Mouse (Mus musculus) G1E (cell line): ENCODE data around the gene Gpr85. TPM values are rescaled to one million over a fixed set of nuclear protein-coding genes. Genes with fewer than 3 reads are reported as not detected.

Experiments used
- ATAC-seq: 2 replicates; pipeline ENCODE4 v1.8.0; 2016; ENCODE audit warnings: mild to moderate bottlenecking; ENCODE audit not compliant: insufficient number of reproducible peaks, poor library complexity, low FRiP score, severe bottlenecking; ENCODE audit errors: extremely low read depth
- DNase-seq: peaks from one replicate; pipeline ENCODE4 v3.0.0; 2012; ENCODE audit warnings: low spot score
- H3K27me3 ChIP-seq: 2 replicates; pipeline ENCODE4 v1.6.1; 2012; ENCODE audit warnings: mild to moderate bottlenecking, low read length, inconsistent platforms; ENCODE audit not compliant: insufficient read depth
- H3K36me3 ChIP-seq: replicated peaks from 2 replicates; pipeline ENCODE3; 2012; ENCODE audit warnings: mild to moderate bottlenecking, inconsistent platforms
- H3K4me1 ChIP-seq: 2 replicates; pipeline ENCODE4 v1.6.1; 2012; ENCODE audit warnings: low read depth, low read length, inconsistent platforms, mixed read lengths; ENCODE audit not compliant: insufficient read depth
- H3K4me3 ChIP-seq: 2 replicates; pipeline ENCODE4 v1.5.1; 2012; ENCODE audit warnings: low read depth, mild to moderate bottlenecking, inconsistent platforms, low read length, moderate library complexity, mixed read lengths
- H3K9me3 ChIP-seq: replicated peaks from 2 replicates; pipeline ENCODE4 v1.6.1; 2012; ENCODE audit warnings: inconsistent platforms
- CTCF ChIP-seq: IDR thresholded peaks from 2 replicates; pipeline ENCODE4 v1.5.1; 2012; ENCODE audit warnings: low read depth, low read length, inconsistent platforms, mixed read lengths
- GATA1 ChIP-seq: IDR thresholded peaks from 2 replicates; pipeline ENCODE4 v1.6.1; 2012; ENCODE audit warnings: borderline replicate concordance, low read length, inconsistent platforms, mixed read lengths
- GATA2 ChIP-seq: IDR thresholded peaks from 2 replicates; pipeline ENCODE4 v1.6.1; 2012; ENCODE audit warnings: low read depth, low read length, inconsistent platforms, borderline replicate concordance
- POLR2AphosphoS5 ChIP-seq: IDR thresholded peaks from 2 replicates; pipeline ENCODE4 v1.6.1; 2012; ENCODE audit warnings: low read depth, low read length, inconsistent platforms; ENCODE audit not compliant: insufficient replicate concordance
- TAL1 ChIP-seq: conservative IDR thresholded peaks from 2 replicates; pipeline ENCODE4 v1.6.1; 2012; ENCODE audit warnings: low read depth, low read length, inconsistent platforms, mixed read lengths
- polyA plus RNA-seq: library from polyadenylated mRNA; stranded (reverse); fragments of >175 nt; gene quantifications from 2 replicates; pipeline ENCODE4 v1.2.3, GENCODE M21; 2012
- total RNA-seq, 2 experiments: library from RNA; stranded (forward) in 1 of 2; stranded (reverse) in 1 of 2; fragments of 200-1000 nt in 1 of 2; fragments of >200 nt in 1 of 2; fragmentation: Nextera tagmentation in 1 of 2; gene quantifications; 2 replicates each; pipeline ENCODE4 v1.2.3; 2014 to 2017

Gene Gpr85
- not detected in 2 replicates for total RNA-seq (2014; fragmentation: Nextera tagmentation)
- 0.12 and 0.27 TPM in 2 replicates for total RNA-seq (2017)
- not detected in 2 replicates for polyA plus RNA-seq

DNA sequence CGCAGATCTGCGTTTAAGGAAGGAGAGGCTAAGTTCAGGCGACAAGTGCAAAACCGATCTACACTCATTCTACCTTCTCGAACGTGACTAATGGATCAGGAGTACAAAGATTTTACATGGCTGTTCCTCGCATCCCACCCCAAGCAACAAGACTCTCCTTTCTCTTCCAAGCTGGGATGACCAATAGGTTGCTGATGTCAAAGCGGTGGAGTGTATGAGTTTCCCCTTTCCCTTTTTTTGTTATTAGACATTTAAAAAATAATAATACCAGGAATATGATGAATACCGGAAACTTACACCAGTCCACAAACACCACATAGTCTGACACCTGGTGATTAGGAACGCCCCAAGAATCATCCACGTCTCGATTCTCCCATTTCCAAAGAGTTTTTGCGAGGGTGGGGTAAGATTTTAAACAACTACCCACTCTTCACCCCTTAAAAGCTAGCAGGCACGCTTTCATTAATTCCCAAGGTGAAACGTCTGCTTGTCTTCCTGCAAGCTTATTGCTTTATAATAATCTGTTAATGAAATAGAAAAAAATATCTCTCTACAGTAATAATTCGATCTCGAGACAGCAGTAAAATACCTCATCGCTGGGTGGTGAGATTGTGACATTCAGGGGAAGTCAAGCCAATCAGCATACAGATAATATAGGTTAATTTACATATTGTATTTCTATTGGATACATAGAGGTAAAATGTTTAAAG lies at the start of gene Gpr85:
Gene Gpr85 (minus strand): TSS at position 598 of the 710 bp plus-strand sequence.
- Histone ChIP-seq H3K4me1 (no peaks in the 10 kb centered on the region), H3K9me3 (no peaks in the 10 kb centered on the region), H3K27me3 (peaks cover 11% of the 10 kb centered on the region; the same call in 1 of the 2 replicates), H3K4me3 (no peak within 1 kb of the TSS), H3K36me3 (no peaks in the 10 kb centered on the region)
- DNase-seq (no peak), ATAC-seq (peak; percentile 60)
- no peak for TF ChIP-seq POLR2AphosphoS5
- no peak for TF ChIP-seq GATA1
- no peak for TF ChIP-seq CTCF
- no peak for TF ChIP-seq TAL1
- TF ChIP-seq GATA2, result no peak

- DNase-seq, result no peak
- Histone ChIP-seq H3K4me3 (no peak overlapping the region), H3K27me3 (no peaks in the 10 kb centered on the region), H3K9me3 (no peaks in the 10 kb centered on the region), H3K4me1 (no peaks in the 10 kb centered on the region), H3K36me3 (no peaks in the 10 kb centered on the region)
- TF ChIP-seq GATA1, result no peak
- no peak for TF ChIP-seq GATA2
- no peak for TF ChIP-seq CTCF
- no peak for TF ChIP-seq POLR2AphosphoS5
- TF ChIP-seq TAL1, result no peak
- no peak for ATAC-seq
Measured at GRCm38 (mm10) chr6:13884877-13885592, 45.3 kb upstream of the Gpr85 start.

GRCm38 (mm10) chr6:13882919-13883318 lies 43.2 kb upstream of the Gpr85 start:
- no peak for ATAC-seq
- H3K27me3 ChIP-seq, result no peaks in the 10 kb centered on the region
- no peak for DNase-seq

GRCm38 (mm10) chr6:13873959-13874358 lies 34.2 kb upstream of the Gpr85 start:
- no peak for TF ChIP-seq POLR2AphosphoS5
- no peak for TF ChIP-seq GATA2
- no peak for TF ChIP-seq CTCF
- TF ChIP-seq TAL1, result no peak
- TF ChIP-seq GATA1, result no peak
- H3K27me3 ChIP-seq, result no peaks in the 10 kb centered on the region
- no peaks in the 10 kb centered on the region for H3K9me3 ChIP-seq
- DNase-seq (no peak), ATAC-seq (no peak)
- no peak overlapping the region for H3K4me3 ChIP-seq
- peaks cover 7% of the 10 kb centered on the region for H3K36me3 ChIP-seq
- peaks cover 11% of the 10 kb centered on the region for H3K4me1 ChIP-seq

More at GRCm38 (mm10) chr6:13882919-13883318, 43.2 kb upstream of the Gpr85 start:
- no peak overlapping the region for H3K4me3 ChIP-seq
- no peaks in the 10 kb centered on the region for H3K9me3 ChIP-seq
- no peaks in the 10 kb centered on the region for H3K4me1 ChIP-seq
- TF ChIP-seq CTCF (no peak), GATA1 (no peak), GATA2 (no peak), POLR2AphosphoS5 (no peak), TAL1 (no peak)
- no peaks in the 10 kb centered on the region for H3K36me3 ChIP-seq

DNA sequence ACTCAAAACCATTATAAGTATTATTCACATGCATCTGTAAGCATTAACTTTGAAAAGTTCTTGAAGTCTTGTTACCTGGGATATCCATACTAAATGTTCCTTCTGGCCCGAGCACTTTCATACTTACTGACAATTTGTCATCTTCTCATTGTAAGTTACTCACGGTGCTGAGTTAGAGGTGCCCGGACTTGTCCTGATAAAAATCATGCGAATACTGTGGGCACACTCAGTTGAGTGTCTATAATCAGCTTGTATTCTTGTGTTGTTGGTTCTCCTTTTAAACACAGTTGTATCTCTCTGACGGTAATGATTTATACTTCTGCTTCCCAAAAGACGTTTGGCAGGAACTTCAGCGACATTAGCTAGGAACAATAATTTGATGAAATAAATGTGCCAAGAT lies 32.3 kb upstream of the Gpr85 start:
- Histone ChIP-seq H3K4me3 (peak overlapping the region; percentile 68), H3K36me3 (peaks cover 18% of the 10 kb centered on the region), H3K27me3 (no peaks in the 10 kb centered on the region), H3K9me3 (no peaks in the 10 kb centered on the region), H3K4me1 (peaks cover 11% of the 10 kb centered on the region)
- no peak for ATAC-seq
- TF ChIP-seq POLR2AphosphoS5 (no peak), GATA1 (no peak), TAL1 (no peak), CTCF (no peak)
- DNase-seq, result no peak

GRCm38 (mm10) chr6:13871625-13871958 lies 31.9 kb upstream of the Gpr85 start:
- no peak for TF ChIP-seq GATA2
- TF ChIP-seq GATA1, result no peak
- TF ChIP-seq CTCF, result no peak
- TF ChIP-seq TAL1, result no peak
- TF ChIP-seq POLR2AphosphoS5, result no peak
- DNase-seq (no peak), ATAC-seq (peak; percentile 6; the same call in 1 of the 2 replicates)
- Histone ChIP-seq H3K4me1 (peaks cover 11% of the 10 kb centered on the region), H3K27me3 (no peaks in the 10 kb centered on the region), H3K4me3 (peak overlapping the region; percentile 68), H3K9me3 (no peaks in the 10 kb centered on the region), H3K36me3 (peaks cover 18% of the 10 kb centered on the region)
